Mouse (Mus musculus): ENCODE data around the gene Lhfpl2. TPM values are rescaled to one million over a fixed set of nuclear protein-coding genes. Genes with fewer than 3 reads are reported as not detected.

Gene Lhfpl2
- polyA plus RNA-seq, 1 experiment from 2014 or later, result 34.2 TPM

DNA sequence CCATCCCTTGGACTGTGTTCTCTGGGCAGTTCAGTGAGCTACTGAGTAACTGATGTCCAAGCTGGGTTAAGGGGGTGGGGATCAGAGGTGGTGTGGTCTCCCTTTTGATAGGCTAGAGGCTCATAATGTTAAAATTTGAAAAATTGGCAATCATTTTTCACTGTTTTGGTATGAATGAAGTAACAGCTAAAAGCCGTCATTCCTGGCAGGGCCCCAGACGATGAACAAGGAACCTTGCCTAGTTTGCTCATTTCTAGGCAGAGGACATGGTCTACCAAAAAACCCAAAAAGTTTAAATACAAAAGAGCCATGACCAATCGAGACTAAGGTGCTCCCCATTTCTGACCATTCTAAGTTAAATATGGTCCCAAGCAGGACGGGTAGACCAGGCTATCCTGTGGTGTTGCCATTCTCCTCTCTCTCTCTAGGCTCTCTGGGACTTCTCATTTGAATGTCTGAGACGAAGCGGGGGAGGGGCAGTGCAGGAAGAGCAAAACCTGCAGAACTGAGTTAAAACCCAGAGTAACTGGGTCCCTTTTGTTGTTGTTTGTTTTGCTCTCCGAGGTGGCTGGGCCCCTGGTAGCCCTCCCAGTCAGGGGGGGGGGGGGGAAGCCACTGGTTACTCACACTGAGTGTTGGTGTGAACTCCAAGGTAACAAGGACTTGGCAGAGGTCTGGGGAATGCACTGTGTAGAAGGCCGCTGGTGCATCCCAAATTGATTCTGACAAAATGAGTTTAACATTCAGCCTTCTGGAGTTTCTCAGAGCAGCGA lies 98.2 kb downstream of the Lhfpl2 start:
- DNase-seq (ENCODE audit: low spot score), result peak; percentile 36
- Histone ChIP-seq H3K9me3 (peaks cover 3% of the 10 kb centered on the region; the same call in 1 of the 2 replicates), H3K27ac (replicated peaks) (no peak overlapping the region; the same call in 1 of the 2 replicates), H3K4me3 (no peak overlapping the region), H3K36me3 (replicated peaks) (no peaks in the 10 kb centered on the region), H3K27me3 (replicated peaks; ENCODE audit: low read depth, poor library complexity, severe bottlenecking) (no peaks in the 10 kb centered on the region), H3K4me1 (peaks cover 42% of the 10 kb centered on the region)
- WGBS, result 46% methylated on average over 9 of the region's 9 CpGs

DNA sequence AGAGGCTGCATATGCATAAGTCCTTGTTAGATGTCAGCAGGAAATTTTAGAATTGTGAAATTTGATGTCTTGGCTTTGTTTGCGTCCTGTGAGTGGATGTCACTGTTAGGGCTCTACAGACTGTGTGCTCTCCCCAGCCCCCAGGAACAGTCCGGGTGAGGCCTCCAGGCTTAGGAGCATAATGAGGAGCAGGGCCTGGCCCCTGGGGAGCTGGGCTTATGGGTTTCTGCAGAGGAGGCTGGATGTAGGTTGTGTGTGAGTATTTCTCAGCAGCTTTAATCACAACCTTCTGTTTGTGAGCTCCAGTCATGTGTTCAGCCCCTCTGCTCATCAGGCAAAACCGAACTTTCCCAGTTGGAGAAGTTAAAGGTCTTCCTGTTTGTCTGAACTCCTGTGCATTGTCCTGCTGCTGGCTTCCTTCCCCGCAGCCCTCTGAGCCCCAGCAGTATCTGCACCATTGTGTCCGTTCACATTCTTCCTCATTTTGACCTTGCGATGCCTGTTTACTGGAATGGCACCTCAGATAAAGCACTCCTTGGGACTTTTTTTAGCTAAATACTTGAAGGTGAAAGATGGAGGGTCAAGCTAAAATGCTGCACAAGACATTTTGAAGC lies 101.4 kb downstream of the Lhfpl2 start:
- Histone ChIP-seq H3K9me3 (peaks cover 3% of the 10 kb centered on the region; the same call in 1 of the 2 replicates), H3K36me3 (replicated peaks) (no peaks in the 10 kb centered on the region), H3K4me1 (peaks cover 37% of the 10 kb centered on the region), H3K27ac (replicated peaks) (peak overlapping the region; percentile 58), H3K27me3 (replicated peaks; ENCODE audit: low read depth, poor library complexity, severe bottlenecking) (no peaks in the 10 kb centered on the region), H3K4me3 (no peak overlapping the region)
- 33% methylated on average over 6 of the region's 6 CpGs for WGBS
- peak; percentile 70 for DNase-seq (ENCODE audit: low spot score)

DNA sequence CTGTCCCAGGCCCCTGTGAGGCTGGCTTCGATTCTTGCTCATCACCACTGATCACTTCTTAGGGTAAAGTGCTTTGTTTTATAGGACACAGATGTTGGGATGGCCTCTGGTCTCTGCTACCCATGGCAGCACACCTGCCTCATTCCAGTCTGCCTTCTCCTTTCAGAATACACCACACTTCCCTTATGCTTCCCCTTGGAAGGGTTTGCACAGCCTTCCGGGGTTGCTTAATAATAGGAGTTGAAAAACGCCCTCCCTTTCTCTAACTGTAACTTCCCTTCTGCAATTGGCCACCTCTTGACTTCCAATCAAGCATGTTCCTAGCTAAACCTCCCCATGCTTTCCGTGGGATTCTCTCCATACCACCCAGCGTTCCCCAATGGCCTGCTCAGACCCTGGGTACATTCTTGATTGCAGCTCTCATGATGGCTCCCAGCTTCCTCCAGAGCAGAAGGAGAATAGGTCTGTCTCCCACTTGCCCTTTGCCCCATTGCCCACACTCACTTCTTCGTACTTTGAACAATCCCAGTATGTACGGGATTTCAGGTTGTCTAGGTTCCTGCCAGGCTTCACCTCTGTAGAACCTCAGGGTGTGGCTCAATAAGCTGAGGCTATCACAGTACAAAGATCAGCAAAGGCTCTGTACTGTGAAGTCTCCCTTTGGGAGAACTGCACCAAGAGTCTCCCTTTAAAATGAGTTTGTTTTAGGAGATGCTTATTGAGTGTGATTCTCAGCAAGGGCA lies 102.1 kb downstream of the Lhfpl2 start:
- WGBS, result 79% methylated on average over 7 of the region's 7 CpGs
- peaks cover 39% of the 10 kb centered on the region for H3K4me1 ChIP-seq
- no peak for DNase-seq (ENCODE audit: low spot score)
- no peaks in the 10 kb centered on the region for H3K36me3 ChIP-seq (replicated peaks)
- no peaks in the 10 kb centered on the region for H3K27me3 ChIP-seq (replicated peaks; ENCODE audit: low read depth, poor library complexity, severe bottlenecking)
- peak overlapping the region; percentile 58 for H3K27ac ChIP-seq (replicated peaks)
- peaks cover 3% of the 10 kb centered on the region; the same call in 1 of the 2 replicates for H3K9me3 ChIP-seq
- no peak overlapping the region for H3K4me3 ChIP-seq

DNA sequence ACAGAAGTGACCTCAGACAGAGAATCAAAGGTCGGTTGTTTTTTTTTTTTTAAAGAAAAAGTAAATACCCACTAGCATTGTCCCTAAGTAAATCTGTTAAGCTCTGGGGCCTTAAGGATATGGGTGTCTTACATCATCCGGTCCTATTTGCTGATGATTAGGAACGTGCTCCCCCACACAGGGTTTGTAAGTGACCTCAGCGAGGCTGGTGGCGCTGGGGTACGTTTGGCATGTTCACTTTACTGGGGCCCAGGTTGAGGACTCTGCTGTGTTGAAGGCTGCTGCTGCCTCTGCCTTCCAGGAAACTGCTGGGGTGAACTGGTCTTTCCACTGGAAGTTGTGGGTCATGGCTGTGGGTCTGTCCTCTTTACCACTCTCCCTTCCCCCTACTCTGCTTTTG lies 106.9 kb downstream of the Lhfpl2 start:
- Histone ChIP-seq H3K27ac (replicated peaks) (no peak overlapping the region), H3K9me3 (no peaks in the 10 kb centered on the region), H3K27me3 (replicated peaks; ENCODE audit: low read depth, poor library complexity, severe bottlenecking) (no peaks in the 10 kb centered on the region), H3K36me3 (replicated peaks) (no peaks in the 10 kb centered on the region), H3K4me3 (no peak overlapping the region), H3K4me1 (peaks cover 20% of the 10 kb centered on the region)
- 83% methylated on average over 6 of the region's 6 CpGs for WGBS
- no peak for DNase-seq (ENCODE audit: low spot score)

DNA sequence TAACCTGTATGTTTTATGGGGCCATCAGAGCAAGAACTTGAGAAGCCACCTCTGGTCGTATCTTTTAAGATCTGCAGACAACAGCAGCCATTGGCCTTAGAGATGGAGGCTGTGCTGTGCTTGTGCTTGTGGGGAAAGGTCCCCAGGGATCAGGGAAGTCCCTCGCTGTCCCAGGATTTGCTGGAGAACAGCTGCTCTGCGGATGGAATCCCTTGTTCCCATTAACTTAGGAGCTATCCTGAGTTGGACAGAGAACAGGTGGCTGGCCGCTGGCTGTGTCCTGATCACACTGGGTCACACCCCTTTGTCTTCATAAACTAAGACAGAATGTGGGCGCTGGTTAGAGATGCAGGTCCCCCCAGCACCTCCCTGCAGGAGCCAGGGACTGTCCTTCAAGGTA lies 110.7 kb downstream of the Lhfpl2 start:
- H3K36me3 ChIP-seq (replicated peaks), result no peaks in the 10 kb centered on the region
- no peak overlapping the region for H3K4me3 ChIP-seq
- H3K4me1 ChIP-seq, result peaks cover 28% of the 10 kb centered on the region
- H3K27ac ChIP-seq (replicated peaks), result no peak overlapping the region
- H3K9me3 ChIP-seq, result no peaks in the 10 kb centered on the region
- no peak for DNase-seq (ENCODE audit: low spot score)
- 80% methylated on average over 5 of the region's 5 CpGs for WGBS
- H3K27me3 ChIP-seq (replicated peaks; ENCODE audit: low read depth, poor library complexity, severe bottlenecking), result peaks cover 30% of the 10 kb centered on the region

DNA sequence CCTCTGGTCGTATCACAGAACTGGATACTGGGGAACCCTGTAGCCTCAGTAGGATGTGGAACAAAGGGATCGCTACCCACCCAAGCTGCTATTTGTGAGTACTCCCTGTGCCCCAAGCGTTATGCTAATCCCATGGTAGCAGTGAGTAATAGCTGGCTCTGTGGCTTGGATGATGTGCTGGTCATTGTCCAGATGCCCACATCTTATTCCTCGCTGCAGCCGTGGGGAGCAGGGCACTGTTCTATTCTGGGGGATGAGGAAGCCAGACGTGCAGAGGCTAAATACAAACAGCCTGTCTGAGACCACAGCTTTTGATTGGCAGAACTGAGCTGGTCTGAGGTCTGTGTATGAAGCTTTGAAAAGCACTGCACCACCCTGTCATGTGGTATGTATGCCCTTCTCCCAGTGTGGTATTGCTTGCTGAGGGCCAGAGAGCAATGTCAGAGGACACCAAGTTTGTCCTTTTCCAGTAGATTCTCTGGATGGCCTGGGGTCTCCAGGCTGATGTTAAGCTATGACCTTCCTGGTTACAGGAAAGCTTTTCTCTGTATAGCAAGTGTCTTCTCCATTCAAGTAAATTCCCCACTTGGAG lies 111.8 kb downstream of the Lhfpl2 start:
- no peak overlapping the region for H3K4me3 ChIP-seq
- H3K36me3 ChIP-seq (replicated peaks), result 0 out of 2 replicates have a peak, but pooled peaks cover under 1% of the 10 kb centered on the region
- H3K4me1 ChIP-seq, result peaks cover 39% of the 10 kb centered on the region
- H3K27ac ChIP-seq (replicated peaks), result no peak overlapping the region
- DNase-seq (ENCODE audit: low spot score), result no peak
- no peaks in the 10 kb centered on the region for H3K9me3 ChIP-seq
- peaks cover 41% of the 10 kb centered on the region for H3K27me3 ChIP-seq (replicated peaks; ENCODE audit: low read depth, poor library complexity, severe bottlenecking)
- 64% methylated on average over 6 of the region's 6 CpGs for WGBS

DNA sequence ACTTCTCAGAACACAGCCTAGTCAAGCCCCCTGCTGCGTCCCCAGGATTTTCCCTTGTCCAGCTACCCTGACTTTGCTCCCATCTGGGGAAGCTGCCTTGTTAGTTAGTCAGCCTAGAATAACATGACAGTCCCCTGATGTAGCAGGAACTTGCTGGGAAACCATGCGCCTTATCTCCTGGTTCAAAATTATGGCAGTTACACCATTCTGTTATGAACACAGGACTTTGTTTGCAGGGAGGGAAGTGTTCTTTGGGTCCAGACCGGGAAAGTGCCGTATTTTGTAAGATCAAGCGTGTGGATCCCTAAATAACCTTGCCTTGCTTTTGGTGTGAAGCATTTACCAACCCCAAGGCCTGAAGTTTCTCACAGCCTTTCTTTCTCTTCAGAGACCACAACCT lies 114.0 kb downstream of the Lhfpl2 start:
- H3K4me3 ChIP-seq, result no peak overlapping the region
- peaks cover 56% of the 10 kb centered on the region for H3K27me3 ChIP-seq (replicated peaks; ENCODE audit: low read depth, poor library complexity, severe bottlenecking)
- H3K27ac ChIP-seq (replicated peaks), result no peak overlapping the region
- no peak for DNase-seq (ENCODE audit: low spot score)
- H3K9me3 ChIP-seq, result no peaks in the 10 kb centered on the region
- 39% methylated on average over 5 of the region's 5 CpGs for WGBS
- H3K4me1 ChIP-seq, result peaks cover 42% of the 10 kb centered on the region
- H3K36me3 ChIP-seq (replicated peaks), result peaks cover 5% of the 10 kb centered on the region; the same call in 1 of the 2 replicates

DNA sequence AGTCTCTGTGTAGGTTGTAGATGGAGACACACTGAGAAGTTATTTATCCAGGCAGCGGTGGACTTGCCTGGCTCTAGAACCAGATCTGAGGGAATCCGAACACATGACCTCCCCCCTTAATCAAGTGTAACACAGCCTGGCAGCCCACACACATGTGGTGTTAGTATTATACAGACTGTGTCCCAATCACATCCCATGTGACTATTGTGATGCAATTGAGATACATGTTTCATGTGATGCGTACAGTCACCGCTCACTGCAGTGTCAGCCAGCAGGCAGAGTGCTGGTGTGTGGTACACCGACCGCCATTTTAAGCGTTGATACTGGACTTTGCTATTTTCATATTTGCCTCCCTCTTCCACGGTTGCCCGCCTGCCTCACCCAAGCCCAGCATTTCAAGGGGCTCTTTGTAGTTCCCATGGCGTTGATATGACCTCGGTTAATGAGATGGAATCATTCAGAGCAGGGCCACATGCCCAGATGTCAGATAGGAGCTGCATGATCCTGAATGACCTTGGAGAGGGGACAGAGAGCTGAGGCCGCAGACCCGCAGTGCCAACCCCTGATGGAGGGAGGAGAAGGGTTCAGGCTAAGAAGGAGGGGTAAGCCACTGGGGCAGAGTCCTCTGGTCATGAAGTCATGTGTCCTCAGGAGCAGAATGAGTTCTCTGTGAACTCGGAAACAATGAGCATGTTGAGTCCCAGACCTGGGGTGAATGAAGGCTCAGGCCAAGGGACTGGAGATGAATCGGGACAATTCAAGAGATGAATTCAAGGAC lies 115.1 kb downstream of the Lhfpl2 start:
- WGBS, result 75% methylated on average over 15 of the region's 15 CpGs
- Histone ChIP-seq H3K27me3 (replicated peaks; ENCODE audit: low read depth, poor library complexity, severe bottlenecking) (peaks cover 56% of the 10 kb centered on the region), H3K4me3 (no peak overlapping the region), H3K9me3 (no peaks in the 10 kb centered on the region), H3K36me3 (replicated peaks) (peaks cover 10% of the 10 kb centered on the region), H3K27ac (replicated peaks) (no peak overlapping the region), H3K4me1 (peaks cover 41% of the 10 kb centered on the region)
- DNase-seq (ENCODE audit: low spot score), result no peak

DNA sequence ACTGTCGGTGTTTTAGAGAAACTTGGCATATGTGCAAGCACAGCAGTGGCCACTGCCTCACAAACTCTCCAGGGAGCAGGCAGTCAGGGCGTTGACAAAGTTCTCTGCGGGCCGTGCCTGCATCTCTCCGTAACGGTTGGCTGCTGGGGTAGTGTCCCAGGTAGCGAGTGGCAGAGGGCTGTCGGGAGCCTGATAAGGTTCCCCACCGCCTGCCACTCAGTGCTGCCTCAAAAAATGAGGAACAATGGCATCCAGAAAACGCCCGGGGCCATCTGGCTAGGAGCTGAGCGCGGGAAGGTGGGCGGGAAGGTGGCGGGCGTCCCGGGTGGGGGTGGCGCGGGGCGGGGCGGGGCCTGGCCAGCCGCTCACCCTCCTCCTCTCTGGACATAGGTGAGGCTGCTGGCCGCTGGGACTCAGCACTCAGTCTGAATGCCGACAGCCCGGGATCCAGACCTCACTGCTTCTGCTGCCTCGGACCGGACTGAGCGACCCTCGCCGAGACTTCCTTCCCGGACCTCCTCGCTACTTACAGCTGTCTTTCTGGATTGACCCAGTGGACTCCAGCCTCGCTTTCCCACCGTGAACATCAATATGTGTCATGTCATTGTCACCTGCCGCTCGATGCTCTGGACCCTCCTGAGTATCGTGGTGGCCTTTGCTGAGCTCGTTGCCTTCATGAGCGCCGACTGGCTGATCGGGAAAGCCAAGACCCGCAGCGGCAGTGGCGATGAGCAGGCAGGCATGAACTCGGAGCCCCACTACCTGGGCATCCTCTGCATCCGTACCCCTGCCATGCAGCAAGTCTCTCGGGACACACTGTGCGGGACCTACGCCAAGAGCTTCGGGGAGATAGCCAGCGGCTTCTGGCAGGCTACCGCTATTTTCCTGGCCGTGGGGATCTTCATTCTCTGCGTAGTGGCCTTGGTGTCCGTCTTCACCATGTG lies 116.3 kb downstream of the Lhfpl2 start:
- 3% methylated on average over 55 of the region's 55 CpGs for WGBS

DNA sequence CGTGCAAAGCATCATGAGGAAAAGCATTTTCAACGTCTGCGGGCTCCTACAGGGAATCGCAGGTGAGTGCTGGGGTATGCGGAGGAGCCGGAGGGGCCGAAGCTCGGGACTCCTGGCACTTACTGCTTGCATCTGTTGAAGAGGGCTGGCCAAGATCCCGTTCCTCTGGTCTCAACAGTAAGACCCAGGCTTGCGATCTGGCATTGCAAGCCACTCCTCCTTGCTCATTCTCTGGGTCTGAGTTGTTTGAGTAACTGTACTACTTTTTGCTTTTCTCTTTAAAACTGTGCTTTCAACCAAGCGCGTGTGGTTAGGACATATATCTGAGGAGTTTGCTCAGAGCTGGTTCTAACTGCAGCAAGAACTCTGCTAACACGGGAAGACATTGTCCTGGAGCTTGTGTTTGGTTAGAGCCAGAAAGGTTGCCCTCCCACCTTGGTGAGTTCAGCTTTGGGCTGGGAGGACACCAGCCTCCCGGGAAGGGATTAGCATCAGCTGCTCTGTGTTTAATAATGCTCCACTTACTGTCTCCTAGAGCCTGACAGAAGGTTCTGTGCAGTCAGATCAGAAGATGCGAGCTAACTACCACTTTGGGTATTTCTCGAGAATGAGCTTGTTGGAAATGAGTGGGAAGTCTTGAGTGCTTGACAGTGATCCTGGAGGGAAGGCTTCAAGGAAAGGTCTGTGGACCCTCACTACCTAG lies 117.1 kb downstream of the Lhfpl2 start:
- no peak overlapping the region for H3K27ac ChIP-seq (replicated peaks)
- H3K9me3 ChIP-seq, result no peaks in the 10 kb centered on the region
- peak overlapping the region; percentile 65 for H3K4me3 ChIP-seq
- no peak for DNase-seq (ENCODE audit: low spot score)
- 17% methylated on average over 16 of the region's 16 CpGs for WGBS
- H3K4me1 ChIP-seq, result peaks cover 55% of the 10 kb centered on the region
- peaks cover 27% of the 10 kb centered on the region for H3K36me3 ChIP-seq (replicated peaks)
- peaks cover 56% of the 10 kb centered on the region for H3K27me3 ChIP-seq (replicated peaks; ENCODE audit: low read depth, poor library complexity, severe bottlenecking)

More for the DNA sequence above, 116.3 kb downstream of the Lhfpl2 start:
- peak; percentile 75 for DNase-seq (ENCODE audit: low spot score)
- Histone ChIP-seq H3K4me3 (peak overlapping the region; percentile 65), H3K9me3 (no peaks in the 10 kb centered on the region), H3K27me3 (replicated peaks; ENCODE audit: low read depth, poor library complexity, severe bottlenecking) (peaks cover 56% of the 10 kb centered on the region), H3K4me1 (peaks cover 51% of the 10 kb centered on the region), H3K27ac (replicated peaks) (peak overlapping the region; percentile 68), H3K36me3 (replicated peaks) (peaks cover 19% of the 10 kb centered on the region)

All from embryonic facial prominence, embryonic 10.5 days (tissue).